Mouse (Mus musculus) brain, embryonic 14.5 days (tissue): ENCODE data around the gene Spaca7.
A peak's percentile ranks its signal among the peaks of the same experiment; 100 is the strongest.

Experiments used
- CTCF ChIP-seq: fragments of 200-500 bp; IDR thresholded peaks from 2 replicates; pipeline ENCODE4 v1.5.1; 2012; ENCODE audit warnings: inconsistent platforms, mild to moderate bottlenecking, moderate library complexity, borderline replicate concordance; ENCODE audit not compliant: insufficient read depth, insufficient read length; ENCODE audit errors: extremely low read depth
- POLR2A ChIP-seq: fragments of 200-500 bp; IDR thresholded peaks from 2 replicates; pipeline ENCODE4 v1.6.1; 2012; ENCODE audit warnings: mild to moderate bottlenecking, inconsistent platforms, borderline replicate concordance; ENCODE audit not compliant: poor library complexity, insufficient read depth, insufficient read length, severe bottlenecking; ENCODE audit errors: extremely low read depth

- TF ChIP-seq CTCF (peak; percentile 85), POLR2A (no peak)
Observed at GRCm38 (mm10) chr8:12629079-12629478, 56.2 kb downstream of the Spaca7 start.
